Mouse (Mus musculus): Measurements from ENCODE around the gene Fbxo41. TPM values are rescaled to one million over a fixed set of nuclear protein-coding genes. Genes with fewer than 3 reads are reported as not detected.

Fbxo41 gene
- polyA plus RNA-seq, 1 experiment from 2014 or later, result 11.7 TPM

GRCm38 (mm10) chr6:85444266-85444965 lies 58.4 kb downstream of the Fbxo41 start:
- no peak for ATAC-seq
- H3K9ac ChIP-seq (ENCODE audit: low read depth, low read length), result no peak overlapping the region
- no peaks in the 10 kb centered on the region for H3K27me3 ChIP-seq (ENCODE audit: control insufficient read depth, insufficient read depth, low read depth, low read length)
- no peaks in the 10 kb centered on the region for H3K9me3 ChIP-seq (replicated peaks; ENCODE audit: control insufficient read depth, low read length, poor library complexity, severe bottlenecking)
- no peak overlapping the region for H3K4me2 ChIP-seq (ENCODE audit: low read length)
- H3K4me3 ChIP-seq (ENCODE audit: low read depth, low read length), result no peak overlapping the region
- H3K27ac ChIP-seq (ENCODE audit: low read length), result no peak overlapping the region
- no peaks in the 10 kb centered on the region for H3K4me1 ChIP-seq (ENCODE audit: control insufficient read depth, insufficient read depth, low read length)
- H3K36me3 ChIP-seq (ENCODE audit: control insufficient read depth, insufficient read depth, low read length), result peaks cover 16% of the 10 kb centered on the region
- 93% methylated on average over 8 of the region's 8 CpGs for WGBS

GRCm38 (mm10) chr6:85443488-85444233 lies 59.1 kb downstream of the Fbxo41 start:
- no peak overlapping the region for H3K9ac ChIP-seq (ENCODE audit: low read depth, low read length)
- WGBS, result 97% methylated on average over 3 of the region's 3 CpGs
- H3K27me3 ChIP-seq (ENCODE audit: control insufficient read depth, insufficient read depth, low read depth, low read length), result no peaks in the 10 kb centered on the region
- no peak overlapping the region for H3K27ac ChIP-seq (ENCODE audit: low read length)
- no peak overlapping the region for H3K4me3 ChIP-seq (ENCODE audit: low read depth, low read length)
- H3K4me2 ChIP-seq (ENCODE audit: low read length), result no peak overlapping the region
- peaks cover 17% of the 10 kb centered on the region for H3K36me3 ChIP-seq (ENCODE audit: control insufficient read depth, insufficient read depth, low read length)
- H3K4me1 ChIP-seq (ENCODE audit: control insufficient read depth, insufficient read depth, low read length), result no peaks in the 10 kb centered on the region
- ATAC-seq, result no peak
- H3K9me3 ChIP-seq (replicated peaks; ENCODE audit: control insufficient read depth, low read length, poor library complexity, severe bottlenecking), result no peaks in the 10 kb centered on the region

GRCm38 (mm10) chr6:85441142-85441541 lies 61.7 kb downstream of the Fbxo41 start:
- no peak for ATAC-seq
- Histone ChIP-seq H3K27me3 (ENCODE audit: control insufficient read depth, insufficient read depth, low read depth, low read length) (no peaks in the 10 kb centered on the region), H3K4me2 (ENCODE audit: low read length) (no peak overlapping the region), H3K27ac (ENCODE audit: low read length) (no peak overlapping the region), H3K9ac (ENCODE audit: low read depth, low read length) (no peak overlapping the region), H3K36me3 (ENCODE audit: control insufficient read depth, insufficient read depth, low read length) (peaks cover 15% of the 10 kb centered on the region), H3K4me3 (ENCODE audit: low read depth, low read length) (no peak overlapping the region), H3K9me3 (replicated peaks; ENCODE audit: control insufficient read depth, low read length, poor library complexity, severe bottlenecking) (no peaks in the 10 kb centered on the region), H3K4me1 (ENCODE audit: control insufficient read depth, insufficient read depth, low read length) (no peaks in the 10 kb centered on the region)
- WGBS, result 86% methylated on average over 4 of the region's 4 CpGs

GRCm38 (mm10) chr6:85436631-85437030 lies 66.2 kb downstream of the Fbxo41 start:
- H3K9ac ChIP-seq (ENCODE audit: low read depth, low read length), result no peak overlapping the region
- 91% methylated on average over 5 of the region's 6 CpGs for WGBS
- no peak overlapping the region for H3K27ac ChIP-seq (ENCODE audit: low read length)
- H3K27me3 ChIP-seq (ENCODE audit: control insufficient read depth, insufficient read depth, low read depth, low read length), result no peaks in the 10 kb centered on the region
- no peak overlapping the region for H3K4me2 ChIP-seq (ENCODE audit: low read length)
- H3K4me3 ChIP-seq (ENCODE audit: low read depth, low read length), result no peak overlapping the region
- H3K9me3 ChIP-seq (replicated peaks; ENCODE audit: control insufficient read depth, low read length, poor library complexity, severe bottlenecking), result no peaks in the 10 kb centered on the region
- ATAC-seq, result no peak
- H3K4me1 ChIP-seq (ENCODE audit: control insufficient read depth, insufficient read depth, low read length), result peaks cover 10% of the 10 kb centered on the region
- peaks cover 3% of the 10 kb centered on the region; the same call in 1 of the 2 replicates for H3K36me3 ChIP-seq (ENCODE audit: control insufficient read depth, insufficient read depth, low read length)

- Histone ChIP-seq H3K4me2 (ENCODE audit: low read length) (no peak overlapping the region), H3K4me1 (ENCODE audit: control insufficient read depth, insufficient read depth, low read length) (peaks cover 10% of the 10 kb centered on the region), H3K27me3 (ENCODE audit: control insufficient read depth, insufficient read depth, low read depth, low read length) (no peaks in the 10 kb centered on the region), H3K4me3 (ENCODE audit: low read depth, low read length) (no peak overlapping the region), H3K9ac (ENCODE audit: low read depth, low read length) (no peak overlapping the region), H3K27ac (ENCODE audit: low read length) (no peak overlapping the region), H3K36me3 (ENCODE audit: control insufficient read depth, insufficient read depth, low read length) (peaks cover 3% of the 10 kb centered on the region; the same call in 1 of the 2 replicates), H3K9me3 (replicated peaks; ENCODE audit: control insufficient read depth, low read length, poor library complexity, severe bottlenecking) (no peaks in the 10 kb centered on the region)
- ATAC-seq, result no peak
- WGBS, result 95% methylated on average over 1 of the region's 1 CpGs
Measured at GRCm38 (mm10) chr6:85436204-85436603, 66.6 kb downstream of the Fbxo41 start.

GRCm38 (mm10) chr6:85433865-85434264 lies 68.9 kb downstream of the Fbxo41 start:
- Histone ChIP-seq H3K27me3 (ENCODE audit: control insufficient read depth, insufficient read depth, low read depth, low read length) (no peaks in the 10 kb centered on the region), H3K4me3 (ENCODE audit: low read depth, low read length) (no peak overlapping the region), H3K9me3 (replicated peaks; ENCODE audit: control insufficient read depth, low read length, poor library complexity, severe bottlenecking) (no peaks in the 10 kb centered on the region), H3K4me1 (ENCODE audit: control insufficient read depth, insufficient read depth, low read length) (peaks cover 10% of the 10 kb centered on the region), H3K9ac (ENCODE audit: low read depth, low read length) (no peak overlapping the region), H3K4me2 (ENCODE audit: low read length) (no peak overlapping the region), H3K36me3 (ENCODE audit: control insufficient read depth, insufficient read depth, low read length) (peaks cover 3% of the 10 kb centered on the region; the same call in 1 of the 2 replicates), H3K27ac (ENCODE audit: low read length) (no peak overlapping the region)
- 84% methylated on average over 5 of the region's 5 CpGs for WGBS
- ATAC-seq, result no peak

GRCm38 (mm10) chr6:85431842-85432431 lies 70.9 kb downstream of the Fbxo41 start, which contains the start of gene Smyd5:
TSS of gene Smyd5 (plus strand) at chr6:85431989.
- WGBS, result 1% methylated on average over 37 of the region's 39 CpGs
- Histone ChIP-seq H3K9me3 (replicated peaks; ENCODE audit: control insufficient read depth, low read length, poor library complexity, severe bottlenecking) (no peaks in the 10 kb centered on the region), H3K4me3 (ENCODE audit: low read depth, low read length) (peak within 1 kb of the TSS; percentile 86), H3K4me1 (ENCODE audit: control insufficient read depth, insufficient read depth, low read length) (peaks cover 10% of the 10 kb centered on the region), H3K4me2 (ENCODE audit: low read length) (peak within 1 kb of the TSS; percentile 90), H3K36me3 (ENCODE audit: control insufficient read depth, insufficient read depth, low read length) (no peaks in the 10 kb centered on the region), H3K27me3 (ENCODE audit: control insufficient read depth, insufficient read depth, low read depth, low read length) (no peaks in the 10 kb centered on the region), H3K9ac (ENCODE audit: low read depth, low read length) (peak within 1 kb of the TSS; percentile 85), H3K27ac (ENCODE audit: low read length) (no peak within 1 kb of the TSS)
- peak; percentile 75 for ATAC-seq

GRCm38 (mm10) chr6:85431274-85431841 lies 71.4 kb downstream of the Fbxo41 start:
- peak; percentile 75 for ATAC-seq

More at GRCm38 (mm10) chr6:85431274-85431841, 71.4 kb downstream of the Fbxo41 start:
- Histone ChIP-seq H3K27me3 (ENCODE audit: control insufficient read depth, insufficient read depth, low read depth, low read length) (no peaks in the 10 kb centered on the region), H3K4me3 (ENCODE audit: low read depth, low read length) (peak overlapping the region; percentile 86), H3K4me1 (ENCODE audit: control insufficient read depth, insufficient read depth, low read length) (peaks cover 10% of the 10 kb centered on the region), H3K27ac (ENCODE audit: low read length) (no peak overlapping the region), H3K9me3 (replicated peaks; ENCODE audit: control insufficient read depth, low read length, poor library complexity, severe bottlenecking) (no peaks in the 10 kb centered on the region), H3K9ac (ENCODE audit: low read depth, low read length) (peak overlapping the region; percentile 85), H3K4me2 (ENCODE audit: low read length) (peak overlapping the region; percentile 90), H3K36me3 (ENCODE audit: control insufficient read depth, insufficient read depth, low read length) (no peaks in the 10 kb centered on the region)
- 50% methylated on average over 8 of the region's 8 CpGs for WGBS
